33 mouse cellular contexts compared by ENCODE assay signal in the genomic region with DNA sequence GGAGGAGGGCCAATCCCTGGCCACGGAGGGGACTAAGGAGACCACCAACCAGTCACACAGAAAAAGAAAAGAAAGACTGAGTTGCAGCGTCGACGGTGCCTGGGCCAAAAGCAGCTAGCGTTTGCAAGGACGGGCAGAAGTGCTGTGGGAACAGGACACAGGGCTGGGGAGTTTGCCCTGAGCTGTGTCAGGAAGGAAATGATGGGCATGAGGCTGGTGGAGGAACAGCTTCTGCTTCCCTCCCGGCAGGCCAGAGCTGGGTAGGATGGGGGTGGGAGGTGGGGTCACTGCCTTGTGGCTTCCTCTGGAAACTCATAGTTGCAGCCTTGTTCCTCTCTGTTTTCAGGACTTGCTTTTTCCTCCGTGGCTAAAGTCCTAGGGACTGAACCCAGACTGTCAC. TPM values are rescaled to one million over a fixed set of nuclear protein-coding genes. Genes with fewer than 3 reads are reported as not detected.
A peak's percentile ranks its signal among the peaks of the same experiment; 100 is the strongest.
DNase-seq lines count a peak whose midpoint lies in the region; ATAC-seq lines count a peak whose summit lies in the region.
"Had no signal": no experiment of that assay in that cellular context is flagged by ENCODE, and none has a peak within 500 bp of the region (broad histone marks: within the 10 kb centered on the region; RNA-seq: fewer than 3 reads in every experiment).

No protein-coding gene starts in this region.

- 58% methylated on average over 8 of the region's 8 CpGs for WGBS in heart, embryonic 10.5 days

- H3K36me3 ChIP-seq in heart, embryonic 10.5 days = no peaks in the 10 kb centered on the region
- H3K36me3 ChIP-seq: embryonic facial prominence, embryonic 10.5 days; embryonic facial prominence, embryonic 13.5 days; forebrain, embryonic 10.5 days; hindbrain, embryonic 10.5 days; hindbrain, embryonic 13.5 days; intestine, embryonic 15.5 days had no signal

- DNase-seq in heart, embryonic 10.5 days (ENCODE audit: low spot score) = no peak
- no peak for DNase-seq in heart, adult 9 months (ENCODE audit: low spot score in 2 of 2)
- peak; percentile 13 for DNase-seq in c-Kit-positive CD71-negative TER-119-negative erythroid progenitor cells, embryonic 14.5 days (ENCODE audit: low read depth)
- DNase-seq in spleen, postnatal 36 days (ENCODE audit: low spot score in 2 of 2) = no peak
- DNase-seq: adrenal gland, adult 8-10 months; adrenal gland, postnatal 25 days; cerebellum, adult 18-20 months; cerebellum, adult 9-10 months; cerebellum, postnatal 14 days; forebrain, postnatal 0 days; gastrocnemius, postnatal 25 days; kidney, adult 11 months had no signal

- H3K9me3 ChIP-seq in heart, embryonic 10.5 days = no peaks in the 10 kb centered on the region
- H3K9me3 ChIP-seq: embryonic facial prominence, embryonic 10.5 days; embryonic facial prominence, embryonic 13.5 days; forebrain, embryonic 10.5 days; heart, embryonic 13.5 days; hindbrain, embryonic 10.5 days; hindbrain, embryonic 13.5 days; intestine, embryonic 15.5 days had no signal

- H3K27me3 ChIP-seq in heart, embryonic 10.5 days (ENCODE audit: insufficient read depth, poor library complexity, severe bottlenecking) = no peaks in the 10 kb centered on the region; the same call in 1 of the 2 replicates
- H3K27me3 ChIP-seq: embryonic facial prominence, embryonic 13.5 days; intestine, embryonic 15.5 days had no signal

- ATAC-seq in hematopoietic stem cell, adult 5-6 weeks (replicated peaks in 1 of 2; ENCODE audit: insufficient read depth in 1 of 2, low FRiP score in 2 of 2, low TSS enrichment in 1 of 2, low read depth in 1 of 2, poor library complexity in 2 of 2, severe bottlenecking in 2 of 2) = peak; percentile 84 to 89
- peak; percentile 93 for ATAC-seq in megakaryocyte progenitor cell, adult 5-6 weeks (replicated peaks; ENCODE audit: poor library complexity)
- no peak for ATAC-seq in erythroblast, adult 5-6 weeks (replicated peaks; ENCODE audit: low FRiP score, poor library complexity, severe bottlenecking)
- ATAC-seq: CD4-positive, CD25-positive, alpha-beta regulatory T cell, adult 4 months; forebrain, embryonic 14.5 days; intestine, embryonic 15.5 days had no signal

- H3K4me3 ChIP-seq in heart, embryonic 10.5 days = no peak overlapping the region
- H3K4me3 ChIP-seq: embryonic facial prominence, embryonic 10.5 days; embryonic facial prominence, embryonic 13.5 days; forebrain, embryonic 10.5 days; heart, embryonic 13.5 days; hindbrain, embryonic 10.5 days; hindbrain, embryonic 13.5 days; intestine, embryonic 15.5 days had no signal

- H3K27ac ChIP-seq in heart, embryonic 10.5 days = 0 out of 2 replicates have a peak overlapping the region, but pooled peaks have one; percentile 49
- H3K27ac ChIP-seq: embryonic facial prominence, embryonic 10.5 days; embryonic facial prominence, embryonic 13.5 days; forebrain, embryonic 10.5 days; heart, embryonic 13.5 days; hindbrain, embryonic 10.5 days; hindbrain, embryonic 13.5 days; intestine, embryonic 15.5 days had no signal

- H3K4me1 ChIP-seq in heart, embryonic 10.5 days = no peaks in the 10 kb centered on the region
- H3K4me1 ChIP-seq: embryonic facial prominence, embryonic 10.5 days; embryonic facial prominence, embryonic 13.5 days; forebrain, embryonic 10.5 days; hindbrain, embryonic 10.5 days; hindbrain, embryonic 13.5 days; intestine, embryonic 15.5 days had no signal

RNA-seq across cellular contexts. Expression of gene Dmrt1, which starts 59.6 kb away (rescaled TPM):
- not detected in 2 replicates for polyA plus RNA-seq in heart, embryonic 10.5 days (2016; fragmentation: Nextera tagmentation; extraction: Ambion mirVana)
- total RNA-seq in hematopoietic stem cell, adult 5-6 weeks (2017) = not detected in 2 replicates
- total RNA-seq in megakaryocyte progenitor cell, adult 5-6 weeks (2015) = not detected in 2 replicates
- total RNA-seq in megakaryocyte progenitor cell, adult 5-6 weeks (2017) = not detected in 2 replicates
- not detected in 2 replicates for total RNA-seq in erythroblast, adult 5-6 weeks (2015; ENCODE audit: low replicate concordance)
- total RNA-seq in erythroblast, adult 5-6 weeks (2017; ENCODE audit: low replicate concordance) = not detected in 2 replicates
- total RNA-seq: adrenal gland, adult 8-10 months; adrenal gland, postnatal 25 days; forebrain, postnatal 0 days; gastrocnemius, adult 8-10 months; gastrocnemius, postnatal 25 days; heart, adult 8-10 months; heart, postnatal 25 days; MEL had no signal
- polyA plus RNA-seq: C2C12; CD4-positive, CD25-positive, alpha-beta regulatory T cell, adult 4 months; forebrain, postnatal 0 days; frontal cortex, adult 2 months; gonadal fat pad, adult 2 months; heart, embryonic 16.5 days; hindbrain, embryonic 10.5 days; hindbrain, embryonic 13.5 days; hindbrain, embryonic 16.5 days; intestine, embryonic 15.5 days had no signal
